Mouse (Mus musculus): ENCODE results near the gene Itga1.

DNA sequence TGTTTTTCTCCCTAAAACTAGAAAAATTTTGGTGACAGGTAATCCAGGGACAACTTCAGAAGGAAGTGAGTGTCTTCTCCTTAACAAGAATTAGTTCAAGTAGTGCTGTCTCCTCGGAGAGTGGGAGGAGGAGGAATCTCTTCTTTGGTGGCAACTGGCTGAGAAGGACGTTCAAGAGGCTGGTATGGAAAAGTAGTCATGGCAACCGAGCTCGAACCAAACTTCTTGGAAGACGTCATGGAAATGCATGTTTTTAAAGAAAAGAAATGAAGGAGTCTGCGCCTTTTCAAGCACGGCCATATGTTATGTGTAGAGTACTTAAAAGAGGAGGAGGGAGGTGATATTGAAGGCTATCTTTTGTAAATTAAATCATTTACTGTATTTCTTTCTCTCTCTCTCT lies 49.2 kb downstream of the Itga1 start:
- no peak for TF ChIP-seq POLR2AphosphoS2 (IDR thresholded peaks at IDR 0.05; ENCODE audit: low read length)
- TF ChIP-seq RAD21 (IDR thresholded peaks at IDR 0.05; ENCODE audit: low read depth, low read length) = no peak
